Mouse (Mus musculus): ENCODE results near the gene Plcl1. TPM values are rescaled to one million over a fixed set of nuclear protein-coding genes. Genes with fewer than 3 reads are reported as not detected.
"Not testable (repeated sequence)": the region's sequence is repeated elsewhere in the genome, so short reads cannot be mapped to it uniquely, and the experiment has no call there.

Gene Plcl1
- total RNA-seq, 2 experiments from 2014 or later: 7.4 to 7.7 TPM

- DNase-seq: no peak
Measured at GRCm38 (mm10) chr1:55438617-55439016, 32.9 kb downstream of the Plcl1 start.

DNA sequence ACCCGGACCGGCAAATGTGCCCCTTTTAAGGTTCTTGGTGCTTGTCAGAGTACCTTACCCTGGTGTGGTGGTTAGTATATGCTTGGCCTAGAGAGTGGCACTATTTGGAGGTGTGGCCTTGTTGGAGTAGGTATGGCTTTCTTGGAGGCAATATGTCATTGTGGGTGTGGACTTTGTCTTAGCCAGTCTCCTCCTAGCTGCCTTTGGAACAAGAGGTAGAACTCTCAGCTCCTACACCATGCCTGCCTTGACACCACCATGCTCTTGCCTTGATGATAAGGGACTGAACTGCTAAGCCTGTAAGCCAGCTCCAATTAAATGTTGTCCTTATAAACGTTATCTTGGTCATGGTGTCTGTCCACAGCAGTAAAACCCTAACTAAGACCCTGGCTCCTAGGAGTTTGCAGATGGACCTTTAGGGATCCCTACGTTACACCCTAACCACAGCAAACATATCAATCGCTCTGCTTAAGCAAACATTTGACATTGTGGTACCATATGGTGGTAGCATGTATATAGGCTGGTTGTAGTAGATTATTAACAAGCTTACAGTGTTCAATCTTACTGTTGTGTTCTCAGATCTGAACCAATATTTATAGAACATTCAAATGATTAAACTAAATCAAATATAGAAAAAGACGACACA lies 39.4 kb downstream of the Plcl1 start:
- no peak for DNase-seq

DNA sequence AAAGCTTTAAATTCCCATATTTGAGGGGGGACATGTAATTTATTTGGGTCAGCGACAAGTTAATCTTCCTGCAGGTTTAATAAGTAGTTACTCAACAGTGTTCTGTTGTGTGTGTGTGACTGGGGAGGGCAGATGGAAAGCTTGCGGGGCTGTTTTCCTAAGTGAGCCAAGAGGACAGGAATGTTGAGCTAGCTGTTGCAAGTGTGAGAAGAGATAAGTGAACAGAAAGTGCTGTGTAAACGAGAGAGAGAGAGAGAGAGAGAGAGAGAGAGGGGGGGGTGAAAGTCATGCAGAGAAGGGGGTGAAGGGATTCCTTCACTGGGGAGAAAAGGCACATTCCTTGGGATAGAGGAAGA lies 39.9 kb downstream of the Plcl1 start:
- DNase-seq: no peak

DNA sequence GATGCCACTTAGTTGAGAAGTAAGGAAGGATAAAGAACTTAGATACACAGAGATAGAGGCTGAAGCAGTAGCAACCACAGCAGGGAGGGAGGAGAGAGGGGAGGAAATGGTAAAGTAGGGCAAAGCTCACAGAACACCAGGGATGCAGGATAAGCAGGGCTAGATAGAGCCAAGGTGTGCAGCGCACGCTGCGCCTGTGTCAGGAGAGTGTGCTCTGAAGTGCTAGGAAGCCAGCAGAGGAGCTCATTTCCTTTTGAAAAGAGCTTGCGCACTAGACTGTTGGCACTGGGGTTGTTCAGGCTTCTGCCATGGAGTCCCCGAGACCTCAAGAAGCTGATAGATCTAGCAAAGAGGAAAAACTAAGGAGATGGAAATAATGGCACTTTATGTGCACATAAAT lies 40.6 kb downstream of the Plcl1 start:
- DNase-seq: no peak

DNA sequence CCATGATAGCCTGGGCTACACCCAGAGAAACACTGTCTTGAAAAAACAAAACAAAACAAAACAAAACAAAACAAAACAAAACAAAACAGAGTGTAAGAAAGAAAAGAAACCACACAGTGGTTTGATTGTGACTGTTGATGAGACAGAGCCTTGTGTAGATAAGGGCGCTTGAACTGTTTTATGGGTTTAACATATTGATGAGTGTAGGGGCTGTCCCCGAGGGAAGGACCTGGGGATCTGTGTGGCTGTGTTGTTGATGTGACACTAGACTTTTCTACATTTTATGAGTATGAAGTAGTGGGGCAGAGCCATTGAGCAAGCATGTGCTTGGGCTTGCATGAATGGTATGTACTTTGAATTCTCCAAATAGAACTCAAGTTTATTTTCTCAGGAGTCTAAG lies 41.2 kb downstream of the Plcl1 start:
- no peak for DNase-seq

- no peak for DNase-seq
Measured at GRCm38 (mm10) chr1:55447661-55448060, 41.9 kb downstream of the Plcl1 start.

DNA sequence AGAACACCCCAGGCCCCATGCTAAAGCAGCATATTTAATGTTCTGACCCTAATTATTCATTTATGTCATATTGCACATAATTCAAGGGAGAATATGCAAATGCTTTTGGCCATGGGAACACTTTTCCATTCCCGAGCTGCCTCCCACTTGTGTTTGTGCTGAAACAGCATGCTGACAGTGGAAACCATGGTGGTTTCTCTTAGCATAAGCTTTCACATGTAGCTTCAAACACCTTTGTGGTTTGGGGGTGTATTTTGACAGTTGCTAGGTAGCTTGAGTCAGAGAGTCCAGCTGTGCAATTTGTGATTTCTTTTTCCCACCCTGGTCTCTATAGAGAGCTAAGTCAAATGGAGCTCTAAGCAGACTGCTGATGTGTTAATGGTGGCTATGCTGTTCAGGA lies 42.4 kb downstream of the Plcl1 start:
- DNase-seq: no peak

GRCm38 (mm10) chr1:55449779-55450178 lies 44.1 kb downstream of the Plcl1 start:
- DNase-seq: no peak

- DNase-seq: no peak
Measured at GRCm38 (mm10) chr1:55454119-55454518, 48.4 kb downstream of the Plcl1 start.

- no peak for DNase-seq
Measured at GRCm38 (mm10) chr1:55462301-55462700, 56.6 kb downstream of the Plcl1 start.

DNA sequence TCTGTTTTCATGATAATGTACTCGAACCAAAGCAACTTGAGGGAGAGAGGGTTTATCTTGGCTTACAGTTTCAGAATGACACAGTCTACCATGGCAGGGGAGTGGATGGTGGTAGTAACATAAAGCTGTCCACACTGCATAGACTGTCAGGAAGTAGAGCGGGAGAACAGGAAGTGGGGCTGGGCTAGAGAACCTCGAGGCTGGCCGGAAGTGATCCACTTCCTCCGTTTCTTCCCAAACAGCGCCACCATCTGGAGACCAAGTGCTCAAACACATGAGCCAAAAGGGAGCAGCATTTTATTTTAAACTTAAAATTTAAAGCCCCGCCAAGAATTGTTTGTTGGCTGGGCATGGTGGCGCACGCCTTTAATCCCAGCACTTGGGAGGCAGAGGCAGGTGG lies 68.0 kb downstream of the Plcl1 start:
- no peak for DNase-seq

GRCm38 (mm10) chr1:55474976-55475375 lies 69.3 kb downstream of the Plcl1 start:
- no peak for DNase-seq

DNA sequence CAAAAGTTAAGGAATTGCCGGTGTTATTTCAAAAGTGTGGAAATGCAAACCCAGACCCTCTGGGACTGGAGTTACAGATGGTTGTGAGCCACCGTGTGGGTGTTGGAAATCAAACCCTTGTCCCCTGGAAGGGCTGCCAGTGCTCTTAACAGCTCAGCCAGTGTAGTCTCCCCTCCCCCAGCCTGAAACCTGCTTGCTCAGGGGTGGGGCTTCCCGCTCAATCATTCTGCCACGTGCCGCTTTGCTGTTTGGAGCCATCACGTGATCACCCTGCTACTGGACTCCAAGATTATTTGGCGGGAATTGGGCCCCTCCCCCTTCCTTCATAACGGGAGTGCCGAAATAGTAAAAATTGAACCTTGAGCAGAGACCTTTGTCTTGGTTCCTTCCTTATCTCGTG lies 81.7 kb downstream of the Plcl1 start:
- not testable (repeated sequence) for DNase-seq

- no peak for DNase-seq
Measured at GRCm38 (mm10) chr1:55488261-55488660, 82.5 kb downstream of the Plcl1 start.

DNA sequence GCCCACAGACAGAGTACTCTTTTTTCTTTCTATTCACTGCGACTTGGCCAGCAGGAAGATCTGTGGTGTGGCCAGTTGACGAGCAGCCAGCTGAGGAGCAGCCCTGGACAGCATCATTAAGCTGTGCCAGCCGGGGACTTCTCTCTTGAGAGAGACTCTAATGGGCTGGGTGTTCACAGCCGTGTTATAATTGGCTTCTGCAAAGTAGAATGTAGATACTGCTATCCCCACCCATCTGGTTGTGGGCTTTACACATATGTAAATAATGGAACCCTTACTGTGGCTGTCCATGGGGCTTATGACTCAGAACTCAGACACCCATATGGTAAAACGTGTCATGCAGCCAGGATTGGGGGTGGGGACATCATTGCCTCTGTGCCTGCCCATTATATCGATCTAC lies 83.6 kb downstream of the Plcl1 start:
- no peak for DNase-seq

- no peak for DNase-seq
Measured at GRCm38 (mm10) chr1:55499872-55500271, 94.2 kb downstream of the Plcl1 start.

DNA sequence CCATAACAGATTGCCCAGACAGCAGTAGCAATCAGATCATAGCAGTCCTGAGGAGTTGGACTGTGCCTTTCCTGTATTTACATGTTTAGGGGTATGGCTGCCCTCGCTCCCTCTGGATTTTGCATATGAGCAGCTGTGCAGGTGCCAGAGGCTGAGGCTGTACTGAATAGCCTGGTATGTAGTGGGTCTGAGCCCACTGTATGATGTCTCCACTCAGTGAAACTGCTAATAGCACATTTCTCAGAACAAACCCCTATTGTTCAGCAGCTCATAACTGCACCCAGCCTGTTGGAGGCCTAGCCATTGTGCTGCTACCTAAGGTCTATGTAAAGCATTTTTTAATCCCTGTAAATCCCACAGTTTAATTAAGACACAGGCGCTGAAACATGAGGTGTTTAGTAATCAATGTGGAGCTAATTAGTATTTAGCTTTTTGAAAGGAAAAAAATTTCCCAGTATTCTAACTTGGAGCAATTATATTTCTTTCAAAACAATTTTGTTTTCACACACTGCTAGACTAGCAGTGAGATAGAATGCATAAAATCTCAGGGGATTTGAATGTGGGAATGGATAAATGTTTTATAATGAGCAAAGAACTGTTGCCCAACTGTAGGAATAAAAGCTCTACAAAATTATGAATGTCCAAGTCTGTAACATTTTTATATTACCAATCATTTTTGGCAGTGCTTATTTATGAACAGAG lies 95.4 kb downstream of the Plcl1 start:
- DNase-seq: no peak

GRCm38 (mm10) chr1:55505811-55506210 lies 100.1 kb downstream of the Plcl1 start:
- DNase-seq: no peak

DNA sequence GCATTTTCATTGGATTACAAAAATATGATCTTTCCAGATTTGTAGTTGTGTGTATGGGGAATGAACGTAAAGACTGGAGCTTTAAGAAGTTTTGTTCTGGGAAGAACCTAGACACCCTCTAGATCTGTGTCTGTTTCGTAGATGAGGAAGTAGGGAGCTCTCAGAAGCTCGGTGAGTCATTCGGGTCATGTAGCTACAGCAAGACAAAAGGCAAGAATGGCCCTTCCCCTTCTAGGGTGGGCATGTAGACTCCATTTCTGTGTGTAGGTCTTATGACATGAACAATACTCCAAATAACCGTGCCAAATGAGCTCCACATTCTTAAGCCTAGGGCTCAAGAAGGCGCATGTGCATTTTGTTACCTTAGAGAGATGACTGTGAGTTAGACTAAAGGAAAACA lies 101.3 kb downstream of the Plcl1 start:
- DNase-seq: no peak

- no peak for DNase-seq
Measured at GRCm38 (mm10) chr1:55509587-55509986, 103.9 kb downstream of the Plcl1 start.

- DNase-seq: no peak
Measured at GRCm38 (mm10) chr1:55512165-55512564, 106.4 kb downstream of the Plcl1 start.

GRCm38 (mm10) chr1:55512799-55513198 lies 107.1 kb downstream of the Plcl1 start:
- not testable (repeated sequence) for DNase-seq

DNA sequence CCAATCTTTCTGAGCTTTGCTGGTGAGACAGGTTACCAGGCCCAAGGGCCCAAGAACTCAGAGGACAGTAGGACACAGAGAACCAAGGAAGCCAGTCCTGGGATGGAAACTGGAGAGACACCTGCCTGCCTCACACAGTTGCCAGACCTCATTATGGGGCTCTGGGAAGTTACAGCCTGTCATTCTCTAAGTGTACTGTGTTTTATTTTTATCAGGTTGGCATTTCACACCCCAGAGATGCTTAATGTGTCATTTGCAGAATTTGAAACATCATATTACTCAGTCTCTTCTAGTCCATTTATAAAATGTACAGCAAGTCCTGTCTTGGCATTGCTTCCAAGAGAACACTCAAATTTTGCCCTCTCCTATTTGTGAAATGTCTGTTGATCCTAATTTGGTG lies 111.5 kb downstream of the Plcl1 start:
- DNase-seq: no peak

DNA sequence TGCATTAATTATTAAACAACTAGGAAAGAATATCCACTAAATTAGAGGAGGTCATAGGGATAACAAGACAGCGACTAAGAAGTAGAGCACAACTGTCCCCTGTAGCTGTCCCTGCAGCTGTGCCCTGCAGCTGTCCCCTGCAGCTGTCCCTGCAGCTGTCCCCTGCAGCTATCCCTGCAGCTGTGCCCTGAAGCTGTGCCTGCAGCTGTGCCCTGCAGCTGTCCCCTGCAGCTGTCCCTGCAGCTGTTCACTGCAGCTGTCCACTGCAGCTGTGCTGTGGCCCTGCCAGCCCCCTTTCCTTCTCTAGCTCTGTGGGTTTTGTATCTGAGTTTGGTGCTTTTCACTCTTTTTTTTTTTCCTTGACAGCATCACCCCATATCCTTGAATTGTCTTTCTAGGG lies 118.2 kb downstream of the Plcl1 start:
- no peak for DNase-seq

All from gastrocnemius, postnatal 10 days (tissue).